Mouse (Mus musculus): ENCODE measurements around the gene Olfr1215.
"Not testable (repeated sequence)": the region's sequence is repeated elsewhere in the genome, so short reads cannot be mapped to it uniquely, and the experiment has no call there.

The Olfr1215 gene

GRCm38 (mm10) chr2:89006873-89007272 lies at the start of gene Olfr1215:
Olfr1215 (minus strand) TSS chr2:89006973.
- no peak for DNase-seq

GRCm38 (mm10) chr2:89031965-89032364 lies 25.2 kb upstream of the Olfr1215 start, which contains the start of gene Olfr1217:
Olfr1217 (minus strand) TSS chr2:89032065.
- DNase-seq = no peak

- not testable (repeated sequence) for DNase-seq
These were observed 14.7 kb upstream of the Olfr1215 start for GRCm38 (mm10) chr2:89021436-89021835.

- DNase-seq = no peak
These were observed 11.5 kb upstream of the Olfr1215 start, which contains the start of gene Olfr1216 for GRCm38 (mm10) chr2:89018240-89018639. Olfr1216 (minus strand) TSS chr2:89018340.

- no peak for DNase-seq
These were observed 14.2 kb downstream of the Olfr1215 start, which contains the start of gene Olfr1214 for GRCm38 (mm10) chr2:88992553-88992952. Olfr1214 (minus strand) TSS chr2:88992653.

GRCm38 (mm10) chr2:88980181-88980580 lies 26.6 kb downstream of the Olfr1215 start, which contains the start of gene Gm13762:
Gm13762 (minus strand) TSS chr2:88980281.
- no peak for DNase-seq

- DNase-seq = no peak
These were observed 53.1 kb downstream of the Olfr1215 start, which contains the start of gene Olfr1212 for GRCm38 (mm10) chr2:88953669-88954068. Olfr1212 (plus strand) TSS chr2:88953969.

Measured in cerebellum, postnatal 36 days (tissue).